Mouse (Mus musculus): ENCODE results near the gene F11r.
A peak's percentile ranks its signal among the peaks of the same experiment; 100 is the strongest.

The F11r gene

GRCm38 (mm10) chr1:171439072-171439471 is 1.7 kb downstream of the F11r start:
- DNase-seq: peak in 1 of 2 experiments; percentile 57

- peak; percentile 88 to 93 for DNase-seq
Measured at GRCm38 (mm10) chr1:171440025-171440725, 2.8 kb downstream of the F11r start.

- peak; percentile 63 to 71 for DNase-seq
Measured at GRCm38 (mm10) chr1:171441466-171442412, 4.4 kb downstream of the F11r start.

- DNase-seq: peak; percentile 50 to 62
Measured at GRCm38 (mm10) chr1:171442413-171442760, 5.1 kb downstream of the F11r start.

GRCm38 (mm10) chr1:171445050-171445449 is 7.7 kb downstream of the F11r start:
- DNase-seq: no peak

- DNase-seq: no peak
Measured at GRCm38 (mm10) chr1:171446854-171447253, 9.5 kb downstream of the F11r start.

GRCm38 (mm10) chr1:171447692-171448091 is 10.4 kb downstream of the F11r start:
- no peak for DNase-seq

GRCm38 (mm10) chr1:171450062-171450461 is 12.7 kb downstream of the F11r start:
- DNase-seq: peak; percentile 48 to 68

GRCm38 (mm10) chr1:171451001-171451400 is 13.7 kb downstream of the F11r start:
- DNase-seq: no peak

- no peak for DNase-seq
Measured at GRCm38 (mm10) chr1:171452522-171452921, 15.2 kb downstream of the F11r start.

GRCm38 (mm10) chr1:171452923-171453322 is 15.6 kb downstream of the F11r start:
- DNase-seq: peak in 1 of 2 experiments; percentile 21

- no peak for DNase-seq
Measured at GRCm38 (mm10) chr1:171454926-171455325, 17.6 kb downstream of the F11r start.

GRCm38 (mm10) chr1:171457568-171457967 is 20.2 kb downstream of the F11r start:
- no peak for DNase-seq

GRCm38 (mm10) chr1:171459791-171460190 is 22.5 kb downstream of the F11r start:
- peak; percentile 56 to 63 for DNase-seq

GRCm38 (mm10) chr1:171460551-171461503 is 23.5 kb downstream of the F11r start:
- DNase-seq: no peak

GRCm38 (mm10) chr1:171463133-171463532 is 25.8 kb downstream of the F11r start:
- no peak for DNase-seq

GRCm38 (mm10) chr1:171465749-171466412 is 28.5 kb downstream of the F11r start:
- no peak for DNase-seq

GRCm38 (mm10) chr1:171466565-171466964 is 29.2 kb downstream of the F11r start:
- no peak for DNase-seq

- no peak for DNase-seq
Measured at GRCm38 (mm10) chr1:171469678-171470077, 32.3 kb downstream of the F11r start.

- DNase-seq: peak; percentile 51 to 84
Measured at GRCm38 (mm10) chr1:171470371-171470871, 33.1 kb downstream of the F11r start.

- no peak for DNase-seq
Measured at GRCm38 (mm10) chr1:171470896-171471295, 33.6 kb downstream of the F11r start.

GRCm38 (mm10) chr1:171471452-171471851 is 34.1 kb downstream of the F11r start:
- no peak for DNase-seq

Data from kidney, postnatal 36 days (tissue).